Mouse (Mus musculus) E14TG2a.4 (cell line): ENCODE results near the gene Plekhh3.

Experiments used
- CTCF ChIP-seq: conservative IDR thresholded peaks from 2 replicates; pipeline ENCODE4 v1.5.1; 2014; ENCODE audit warnings: low read length
- NANOG ChIP-seq: IDR thresholded peaks from 2 replicates; pipeline ENCODE4 v1.6.1; 2014; ENCODE audit warnings: borderline replicate concordance, low read length, mixed read lengths

- no peak for TF ChIP-seq CTCF
- no peak for TF ChIP-seq NANOG
These were observed 10.8 kb upstream of the Plekhh3 start for GRCm38 (mm10) chr11:101181961-101182360.
